Mouse (Mus musculus) kidney, adult 9 months (tissue): Measurements from ENCODE around the gene Iffo2.

Experiments used
- DNase-seq: peaks from one replicate; pipeline ENCODE4 v3.0.0; 2022

The Iffo2 gene

GRCm38 (mm10) chr4:139582903-139583302 lies 52.6 kb downstream of the Iffo2 start:
- no peak for DNase-seq

- DNase-seq: no peak
These were observed 53.4 kb downstream of the Iffo2 start for GRCm38 (mm10) chr4:139583629-139584245.

DNA sequence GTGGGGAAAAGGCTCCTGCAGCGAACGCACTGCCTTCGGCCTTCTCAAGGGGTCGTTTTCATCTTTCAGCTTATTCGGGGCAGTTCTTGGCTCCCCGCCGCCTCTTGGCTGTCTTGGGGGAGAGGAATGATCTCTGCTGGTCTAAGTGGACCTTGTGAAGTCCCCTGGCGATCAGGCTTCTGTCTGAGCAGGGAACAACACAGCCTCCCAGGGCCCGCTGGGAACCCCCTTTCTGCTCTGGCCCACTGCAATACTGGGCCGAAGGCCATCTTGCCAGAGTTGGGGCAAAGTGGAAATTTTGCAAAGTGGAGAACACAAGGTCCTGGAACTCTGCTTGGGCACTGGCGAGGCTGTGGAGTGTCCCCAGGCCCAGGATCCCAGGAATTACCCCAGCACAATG lies 54.4 kb downstream of the Iffo2 start:
- no peak for DNase-seq

GRCm38 (mm10) chr4:139585713-139586112 lies 55.4 kb downstream of the Iffo2 start:
- DNase-seq: no peak

- no peak for DNase-seq
These were observed 57.0 kb downstream of the Iffo2 start for GRCm38 (mm10) chr4:139587370-139587769.

- no peak for DNase-seq
These were observed 57.4 kb downstream of the Iffo2 start for GRCm38 (mm10) chr4:139587773-139588172.

GRCm38 (mm10) chr4:139589351-139590027 lies 59.1 kb downstream of the Iffo2 start:
- DNase-seq: no peak

DNA sequence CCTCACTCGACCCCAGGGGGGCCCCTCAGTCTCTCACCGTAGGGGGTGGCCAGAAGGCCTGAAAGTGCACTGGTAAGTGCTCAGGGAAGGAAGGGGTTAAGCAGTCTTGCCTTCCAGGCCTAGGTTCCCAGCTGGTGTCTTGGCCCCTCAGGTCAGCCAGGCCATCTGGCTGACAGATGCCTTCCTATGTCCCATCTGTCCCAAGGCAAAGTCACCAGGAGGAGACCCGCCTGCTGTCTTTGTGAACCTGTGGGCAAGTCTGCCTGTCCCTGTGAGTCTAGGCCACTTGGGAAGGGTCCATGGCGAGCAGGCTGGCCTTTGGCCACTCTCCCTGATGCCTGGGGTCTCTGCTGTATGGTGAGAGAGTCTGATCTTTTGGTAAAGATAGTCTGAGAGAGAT lies 60.1 kb downstream of the Iffo2 start:
- DNase-seq: no peak

- DNase-seq: no peak
These were observed 62.5 kb downstream of the Iffo2 start for GRCm38 (mm10) chr4:139592895-139593294.

DNA sequence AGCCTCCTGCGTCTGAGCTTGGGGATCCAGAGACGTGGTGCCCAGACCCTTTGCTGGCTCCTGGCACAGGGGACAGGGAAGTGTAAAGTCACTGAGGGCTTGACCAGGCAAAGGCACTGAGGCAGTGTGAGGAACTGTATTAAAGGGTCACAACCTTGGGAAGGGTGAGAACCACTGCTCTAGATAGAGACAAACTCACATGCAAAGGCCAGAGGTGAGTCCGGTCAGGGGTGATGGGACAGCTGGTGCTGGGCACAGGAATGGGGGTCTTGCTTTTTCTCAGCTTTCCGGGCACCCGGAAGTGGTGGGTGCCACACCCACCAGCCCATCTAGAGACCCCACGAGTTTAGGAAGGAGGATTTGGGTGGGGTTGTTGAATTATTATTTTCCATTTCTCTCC lies 63.0 kb downstream of the Iffo2 start:
- no peak for DNase-seq

GRCm38 (mm10) chr4:139594062-139594461 lies 63.7 kb downstream of the Iffo2 start:
- DNase-seq: peak; percentile 33

DNA sequence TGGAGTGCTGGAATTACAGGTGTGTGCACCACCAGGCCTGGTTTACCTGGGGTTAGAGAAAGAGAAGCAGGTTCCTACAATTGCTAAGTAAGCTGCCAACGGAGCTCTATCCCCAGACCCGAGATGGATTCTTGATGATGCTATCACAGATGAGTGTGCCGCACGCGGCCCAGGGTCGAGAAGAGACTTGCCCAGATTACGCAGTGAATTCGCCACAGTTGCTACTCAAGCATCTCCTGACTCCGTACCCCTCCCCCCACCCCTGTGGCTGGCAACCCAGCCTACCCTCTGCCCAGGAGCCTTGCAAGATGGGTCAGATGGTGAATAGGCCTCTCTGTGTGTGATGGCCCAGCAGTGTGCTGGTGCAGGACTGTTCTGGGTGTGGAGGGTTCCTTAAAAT lies 66.4 kb downstream of the Iffo2 start:
- no peak for DNase-seq

DNA sequence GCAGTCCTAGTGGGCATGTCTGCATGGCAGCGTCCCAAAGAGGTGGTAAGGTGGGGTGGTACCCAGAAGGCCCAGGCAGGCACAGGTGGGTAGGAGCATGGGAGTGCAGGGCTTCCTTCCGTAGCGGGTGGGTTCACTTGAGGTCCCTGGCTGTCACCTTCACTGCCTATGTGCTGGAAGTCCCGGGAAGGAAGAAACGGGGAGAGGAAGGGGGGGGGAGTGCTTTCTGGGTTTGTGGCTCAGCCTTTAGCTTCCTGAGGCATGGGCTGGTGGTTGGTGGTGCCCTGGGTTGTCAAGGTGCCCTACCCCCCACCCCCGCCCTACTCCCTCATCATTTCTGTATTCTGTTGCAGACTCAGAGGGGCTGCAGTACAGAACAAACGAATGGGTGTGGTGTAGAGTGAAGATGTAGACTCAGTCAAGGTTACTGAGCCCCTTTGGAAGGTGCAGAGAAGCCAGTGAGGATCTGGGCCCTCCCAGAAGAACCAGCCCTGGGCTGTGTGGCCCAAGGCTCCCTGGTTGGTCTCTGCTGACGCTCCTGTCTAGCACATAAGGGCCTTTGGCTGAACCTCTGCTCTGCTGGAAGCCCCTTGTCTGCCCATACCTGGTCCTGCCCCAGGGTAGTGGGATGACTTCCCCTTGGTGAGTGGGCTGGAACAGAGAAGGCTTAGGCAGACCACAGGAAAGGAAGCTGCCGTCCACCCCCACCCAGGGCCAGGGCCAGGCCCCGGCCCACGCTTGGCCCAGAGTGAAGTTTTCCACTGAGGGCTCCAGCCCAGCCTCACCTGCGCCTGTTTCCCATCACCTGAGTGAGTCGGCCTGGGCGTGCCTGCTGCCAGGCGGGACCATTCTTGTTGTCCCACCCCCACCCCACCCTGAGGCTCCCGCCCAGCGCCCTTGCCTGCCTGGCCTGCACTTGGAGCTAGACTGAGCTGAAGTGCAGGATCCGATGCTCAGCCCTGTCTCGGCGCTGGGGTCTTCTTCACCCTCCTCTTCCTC lies 67.2 kb downstream of the Iffo2 start:
- DNase-seq: no peak

GRCm38 (mm10) chr4:139598356-139598755 lies 68.0 kb downstream of the Iffo2 start:
- no peak for DNase-seq

DNA sequence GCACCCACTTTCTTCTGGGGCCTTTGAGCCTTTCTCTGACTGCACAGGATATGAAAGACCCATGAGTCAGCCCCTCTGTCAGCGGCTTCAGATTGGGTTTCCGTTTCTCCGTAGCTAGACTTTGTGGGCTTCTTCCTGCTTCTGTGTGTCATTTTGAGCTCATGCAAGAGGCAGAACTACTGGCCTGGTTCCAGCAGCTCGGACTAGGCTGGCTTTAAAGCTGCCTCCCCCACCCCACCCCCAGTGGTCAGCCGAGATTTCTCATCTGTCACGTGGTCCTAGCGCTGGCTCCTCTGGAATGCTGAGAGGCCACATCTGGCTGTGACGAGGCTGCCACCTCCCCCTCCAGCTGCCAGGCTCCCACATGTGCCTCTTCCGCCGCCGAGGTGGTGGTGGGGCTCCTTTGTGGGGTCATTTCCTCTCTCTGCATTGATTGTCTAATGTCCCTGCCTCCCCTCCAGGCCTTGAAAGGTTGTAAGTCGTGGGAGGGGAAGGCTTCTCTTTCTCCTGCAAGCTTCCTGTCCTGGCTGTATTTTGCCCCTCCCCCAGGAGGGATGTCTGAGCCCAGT lies 68.7 kb downstream of the Iffo2 start:
- DNase-seq: peak; percentile 90

DNA sequence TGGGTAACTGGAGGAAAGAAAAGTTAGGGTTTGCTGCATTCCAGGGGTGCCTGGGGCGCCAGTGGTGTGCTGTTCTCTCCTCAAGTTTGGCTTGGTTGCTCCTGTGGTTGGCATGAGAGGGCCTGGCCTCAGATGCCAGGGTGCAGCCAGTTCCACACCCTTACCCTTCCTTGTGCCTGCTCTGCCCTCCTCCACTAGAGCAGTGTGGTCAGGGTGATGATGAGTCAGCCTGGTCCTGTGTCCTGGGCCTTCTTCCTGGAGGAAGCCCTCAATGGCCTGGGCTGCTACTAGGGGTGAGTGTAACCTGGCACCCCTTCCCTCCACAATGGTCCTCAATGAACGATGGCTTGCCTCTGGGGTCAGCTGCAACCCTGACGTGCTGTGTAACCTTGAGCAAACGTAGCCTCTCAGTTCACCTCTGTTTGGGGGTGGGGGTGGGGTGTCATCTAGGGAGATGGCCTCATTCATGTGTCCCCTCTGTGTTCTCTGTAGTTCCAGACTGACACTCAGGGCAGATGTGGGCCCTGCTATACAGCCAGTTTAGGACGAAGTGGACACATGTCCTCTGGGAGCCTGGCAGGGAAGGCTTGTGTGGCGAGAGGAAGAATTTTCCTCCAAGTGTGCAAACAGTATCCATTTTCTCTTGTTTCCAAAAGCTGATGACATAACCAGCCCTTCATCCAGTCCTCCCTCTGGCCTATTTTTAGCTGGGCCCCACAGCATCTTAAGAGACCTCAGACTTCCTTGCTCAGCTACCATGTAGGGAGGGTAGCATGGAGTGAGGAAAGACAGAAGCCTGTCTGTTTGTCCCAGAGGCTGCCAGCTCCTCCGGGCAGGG lies 71.4 kb downstream of the Iffo2 start:
- DNase-seq: no peak

DNA sequence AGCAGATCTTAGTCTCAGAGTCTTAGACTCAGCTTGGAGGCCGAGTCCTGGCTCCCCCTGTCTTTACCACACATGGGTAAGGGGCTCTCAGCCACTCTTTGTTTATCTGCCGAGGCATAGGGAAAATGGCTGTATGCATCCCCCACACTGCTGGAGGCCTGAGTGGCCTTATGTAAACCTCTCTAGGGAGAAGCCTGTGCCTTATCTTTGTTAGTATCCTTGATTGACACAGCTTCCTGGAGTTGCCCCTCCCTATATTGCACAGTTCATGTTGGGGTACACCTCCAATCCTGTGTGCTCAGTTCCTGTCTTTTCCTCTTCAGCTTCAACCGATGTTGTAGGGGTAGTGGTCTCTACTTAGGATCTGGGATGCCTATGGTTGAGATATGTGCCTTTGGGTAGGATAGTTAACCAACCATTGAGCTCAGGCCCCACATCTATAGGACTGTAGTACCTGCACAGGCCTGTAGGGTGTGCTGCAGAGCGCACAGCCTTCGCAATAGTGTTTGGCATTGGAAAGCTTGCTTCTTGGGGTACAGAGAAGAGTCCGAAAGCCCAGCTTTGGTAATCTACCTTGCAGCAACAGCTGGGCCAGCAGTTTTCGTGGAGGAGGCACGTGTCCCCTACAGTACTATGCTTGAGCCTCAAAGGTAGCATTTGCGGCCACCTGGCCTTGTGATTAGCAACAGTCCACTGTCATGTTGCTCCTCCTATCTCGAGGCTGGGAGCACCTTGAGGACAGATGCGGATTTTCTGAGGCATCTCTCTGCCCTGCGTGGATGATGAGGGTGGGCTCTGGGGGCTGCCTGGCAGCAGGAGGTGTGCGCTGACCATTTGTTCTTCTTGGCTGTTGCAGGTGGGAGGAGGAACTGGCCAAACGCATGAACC lies 72.3 kb downstream of the Iffo2 start, which contains the start of gene Gm21969:
Gene Gm21969 (plus strand): TSS at position 830 of the 888 bp plus-strand sequence.
- DNase-seq: peak; percentile 68

- DNase-seq: no peak
These were observed 74.9 kb downstream of the Iffo2 start for GRCm38 (mm10) chr4:139605216-139605615.

DNA sequence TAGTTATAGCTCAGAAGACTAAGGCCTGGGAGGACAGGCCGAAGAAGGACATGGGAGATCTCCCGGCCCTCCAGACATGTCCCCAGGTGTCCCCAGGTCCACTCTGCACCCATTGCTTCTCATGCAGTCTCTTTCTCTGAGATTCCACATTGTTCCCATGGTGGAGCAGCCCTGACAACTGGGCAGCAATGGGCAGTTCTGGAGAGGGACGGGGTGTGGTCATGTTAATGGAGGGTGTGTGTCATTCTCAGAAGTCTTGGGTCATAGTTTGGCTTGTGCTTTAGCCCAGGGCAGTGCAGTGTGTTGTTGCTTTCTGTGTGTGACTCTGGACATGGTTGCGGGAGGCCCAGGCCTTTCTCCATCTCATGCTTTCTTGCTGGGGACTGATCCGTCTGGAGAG lies 76.4 kb downstream of the Iffo2 start:
- no peak for DNase-seq

- no peak for DNase-seq
These were observed 78.6 kb downstream of the Iffo2 start for GRCm38 (mm10) chr4:139608975-139609374.

GRCm38 (mm10) chr4:139610954-139611353 lies 80.6 kb downstream of the Iffo2 start:
- DNase-seq: no peak
